Mouse (Mus musculus): ENCODE data around the gene Crip2.

Gene Crip2

DNA sequence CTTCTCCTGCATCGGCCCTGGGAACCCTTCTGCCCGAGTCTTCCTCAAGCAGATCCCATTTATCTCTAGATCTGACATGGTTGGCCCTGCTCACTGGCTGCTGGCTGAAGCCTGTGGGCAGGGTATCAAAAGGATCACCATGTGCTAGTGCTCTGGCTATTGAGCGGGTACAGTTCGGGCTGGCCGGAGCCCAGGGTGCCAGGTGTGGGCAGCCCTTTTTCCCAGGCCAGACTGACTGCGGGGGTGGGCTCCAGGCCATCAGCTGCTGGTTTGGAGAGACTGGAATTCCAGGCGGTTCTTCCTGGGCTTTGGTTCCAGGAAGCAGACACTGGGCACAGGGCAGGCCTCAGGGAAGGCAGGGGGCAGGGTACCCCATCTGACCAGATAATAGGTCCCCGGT lies 7.4 kb downstream of the Crip2 start:
- DNase-seq (ENCODE audit: low spot score in 2 of 2), result no peak

DNA sequence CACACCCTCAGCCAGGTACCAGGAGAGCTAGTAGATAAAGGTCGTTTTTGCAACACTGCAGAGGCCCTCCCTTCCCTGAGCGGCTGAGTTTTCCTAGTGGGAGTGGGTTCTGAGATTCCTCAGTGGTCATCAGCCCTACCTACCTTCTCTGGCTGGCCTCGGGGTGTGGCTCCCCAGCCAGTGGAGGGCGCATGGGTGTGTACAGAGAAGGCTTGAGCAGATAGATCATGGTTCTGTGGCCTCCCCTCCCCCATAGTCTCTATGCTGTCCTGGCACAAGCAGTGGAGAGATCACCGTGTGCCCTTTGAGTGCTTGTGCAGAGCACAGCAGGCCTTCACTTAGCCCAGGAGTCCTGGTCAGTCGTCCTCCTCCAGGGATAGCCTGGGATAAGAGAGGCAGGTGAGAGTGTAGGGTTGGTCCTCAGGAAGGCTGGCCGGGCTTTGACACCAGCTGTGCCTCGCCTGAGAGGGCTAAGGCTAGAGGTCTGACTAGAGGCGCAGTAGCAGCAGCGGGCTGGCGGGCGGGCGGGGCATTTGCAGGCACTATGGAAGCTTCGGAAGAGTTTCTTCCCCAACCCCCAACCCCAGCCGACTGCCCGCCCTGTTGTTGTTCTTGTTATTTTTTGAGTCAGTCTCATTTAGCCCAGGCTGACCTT lies 8.5 kb downstream of the Crip2 start:
- DNase-seq (ENCODE audit: low spot score in 2 of 2), result no peak

DNA sequence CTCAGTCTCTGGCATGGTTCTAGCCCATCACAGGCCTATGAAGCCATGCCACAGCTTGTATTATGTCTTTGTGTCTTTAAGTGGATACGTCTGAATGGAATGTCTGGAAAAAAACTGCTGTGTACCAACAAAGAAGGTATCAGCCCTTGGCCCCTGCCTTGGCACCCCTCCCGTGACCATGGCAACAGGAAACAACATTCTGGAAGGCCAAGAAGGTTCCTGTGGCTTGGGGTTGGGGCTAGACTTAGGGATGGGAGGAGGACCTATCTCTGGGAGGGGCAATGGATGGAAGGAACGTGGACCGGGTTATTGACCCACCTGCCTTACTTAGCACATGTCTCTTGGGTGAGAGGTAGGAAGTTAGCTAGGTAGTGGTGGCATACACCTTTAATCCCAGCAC lies 9.3 kb downstream of the Crip2 start:
- no peak for DNase-seq (ENCODE audit: low spot score in 2 of 2)

DNA sequence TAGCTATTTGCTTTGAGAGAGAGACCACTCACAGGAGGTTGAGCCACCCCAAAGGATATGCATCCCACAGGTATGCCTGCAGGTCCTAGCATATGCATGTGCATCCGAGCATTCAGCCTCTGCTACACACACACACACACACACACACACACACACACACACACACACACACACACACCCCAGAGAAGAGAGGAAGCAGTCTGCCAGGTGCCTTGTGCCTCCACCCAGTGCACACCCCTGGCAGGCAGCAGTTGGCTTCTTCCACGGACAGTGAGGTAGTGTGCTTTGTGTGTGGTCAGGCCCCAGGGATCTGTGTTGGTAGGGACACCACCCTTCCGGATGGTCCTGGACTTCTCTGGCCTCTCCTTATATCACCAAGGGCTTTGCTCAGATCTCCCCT lies 9.9 kb downstream of the Crip2 start:
- no peak for DNase-seq (ENCODE audit: low spot score in 2 of 2)

GRCm38 (mm10) chr12:113150591-113150990 lies 10.6 kb downstream of the Crip2 start:
- DNase-seq (ENCODE audit: low spot score in 2 of 2), result no peak

- no peak for DNase-seq (ENCODE audit: low spot score in 2 of 2)
Measured at GRCm38 (mm10) chr12:113151046-113151445, 11.0 kb downstream of the Crip2 start.

GRCm38 (mm10) chr12:113151661-113152271 lies 11.7 kb downstream of the Crip2 start:
- no peak for DNase-seq (ENCODE audit: low spot score in 2 of 2)

DNA sequence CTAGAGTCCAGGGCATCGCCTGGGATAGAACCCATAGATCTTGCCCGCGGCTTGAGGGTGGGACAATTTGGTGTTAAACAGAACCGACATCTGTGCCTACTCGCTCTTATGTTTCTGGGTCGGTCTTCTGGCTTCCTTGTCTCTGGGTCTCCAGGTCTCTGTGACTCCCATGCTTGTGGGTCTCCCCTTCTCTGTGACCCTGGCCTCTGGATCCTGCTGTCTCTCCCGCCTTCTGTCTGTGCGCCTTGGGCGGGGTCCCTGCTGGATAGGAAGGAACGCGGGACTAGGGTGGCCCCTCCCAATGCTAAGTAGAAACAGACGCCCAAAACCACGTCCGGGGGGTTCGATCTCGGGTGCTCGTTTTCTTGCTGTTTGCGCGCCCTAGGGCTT lies 12.2 kb downstream of the Crip2 start:
- no peak for DNase-seq (ENCODE audit: low spot score in 2 of 2)

- no peak for DNase-seq (ENCODE audit: low spot score in 2 of 2)
Measured at GRCm38 (mm10) chr12:113152991-113153525, 13.0 kb downstream of the Crip2 start.

DNA sequence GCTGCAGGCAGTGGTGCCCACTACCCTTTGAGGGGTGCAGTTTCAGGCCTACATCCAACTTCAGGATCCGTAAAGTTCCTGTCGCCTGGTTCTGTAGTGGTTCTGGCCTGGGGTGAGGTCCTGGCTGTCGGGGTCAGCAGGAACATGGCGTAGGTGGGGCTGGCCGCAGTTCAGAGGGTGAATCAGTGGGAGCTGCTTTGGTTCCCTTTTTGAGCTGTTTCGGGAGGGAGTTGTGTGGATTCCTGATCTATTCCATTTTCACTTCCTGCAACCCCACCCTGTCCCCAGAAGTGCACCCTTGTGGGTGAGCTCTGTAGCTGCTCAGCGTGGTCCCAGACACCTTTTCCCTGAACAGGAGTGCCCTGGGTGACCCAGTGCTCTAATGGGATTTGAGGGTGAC lies 13.9 kb downstream of the Crip2 start:
- no peak for DNase-seq (ENCODE audit: low spot score in 2 of 2)

DNA sequence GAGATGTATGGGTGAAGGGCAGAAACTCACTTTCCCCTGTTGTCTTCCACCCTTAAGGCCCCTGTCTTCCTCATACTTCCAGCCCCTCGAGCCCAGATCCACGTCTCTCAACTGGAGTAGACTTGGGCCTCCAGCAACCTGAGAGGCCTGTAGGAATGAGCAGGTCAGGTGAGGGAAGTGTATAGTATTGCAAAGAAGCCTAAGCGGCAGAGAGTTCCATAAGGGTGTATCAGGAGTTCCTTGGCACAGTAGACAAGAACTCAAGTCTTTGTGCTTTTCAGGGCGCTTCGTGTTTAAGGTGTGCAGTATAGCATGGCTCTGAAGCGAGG lies 14.7 kb downstream of the Crip2 start:
- DNase-seq (ENCODE audit: low spot score in 2 of 2), result no peak

GRCm38 (mm10) chr12:113155076-113155771 lies 15.2 kb downstream of the Crip2 start:
- no peak for DNase-seq (ENCODE audit: low spot score in 2 of 2)

GRCm38 (mm10) chr12:113155887-113156539 lies 16.0 kb downstream of the Crip2 start, which contains the start of gene Tedc1:
Gene Tedc1 (plus strand): TSS chr12:113156421.
- peak; percentile 99 to 100 for DNase-seq (ENCODE audit: low spot score in 2 of 2)

DNA sequence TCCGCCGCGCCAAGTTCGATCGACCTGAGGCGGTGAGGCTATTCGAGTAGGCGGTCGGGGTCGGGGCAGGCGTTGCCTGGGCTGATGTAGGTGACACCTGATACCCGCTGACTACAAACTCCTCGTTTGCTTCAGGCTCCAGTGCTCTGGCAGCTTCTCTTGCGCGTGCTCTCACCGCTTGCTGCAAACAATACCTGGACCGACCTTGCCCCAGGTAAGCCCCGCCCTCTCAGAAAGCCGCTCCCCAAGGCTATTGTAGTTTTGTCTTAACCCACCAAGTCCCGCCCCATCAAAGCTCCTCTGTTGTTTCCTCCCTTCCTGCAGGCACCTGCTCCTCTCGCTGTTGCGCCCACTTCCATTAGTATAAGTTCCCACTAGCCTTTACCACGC lies 16.5 kb downstream of the Crip2 start:
- DNase-seq (ENCODE audit: low spot score in 2 of 2), result no peak

GRCm38 (mm10) chr12:113157002-113157401 lies 17.0 kb downstream of the Crip2 start:
- DNase-seq (ENCODE audit: low spot score in 2 of 2), result no peak

DNA sequence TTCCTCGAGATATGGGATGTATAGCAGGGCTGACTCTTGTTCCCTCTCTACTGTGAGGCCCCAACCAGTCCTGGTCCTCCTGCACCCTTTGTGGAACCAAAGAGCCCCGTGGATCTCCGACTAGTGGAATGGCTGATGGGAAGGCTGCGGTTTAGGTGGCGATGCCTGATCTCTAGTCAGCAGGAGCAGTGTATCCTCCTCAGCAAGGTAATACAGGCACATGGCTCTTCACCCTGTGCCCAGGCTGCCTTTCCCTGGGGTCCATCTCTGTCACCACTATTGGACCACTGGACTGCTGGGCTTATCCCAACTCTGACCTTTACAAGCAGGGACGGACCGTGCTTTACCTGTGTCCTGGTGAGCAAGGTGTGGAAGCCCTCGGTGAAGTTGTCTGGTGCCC lies 17.5 kb downstream of the Crip2 start:
- no peak for DNase-seq (ENCODE audit: low spot score in 2 of 2)

DNA sequence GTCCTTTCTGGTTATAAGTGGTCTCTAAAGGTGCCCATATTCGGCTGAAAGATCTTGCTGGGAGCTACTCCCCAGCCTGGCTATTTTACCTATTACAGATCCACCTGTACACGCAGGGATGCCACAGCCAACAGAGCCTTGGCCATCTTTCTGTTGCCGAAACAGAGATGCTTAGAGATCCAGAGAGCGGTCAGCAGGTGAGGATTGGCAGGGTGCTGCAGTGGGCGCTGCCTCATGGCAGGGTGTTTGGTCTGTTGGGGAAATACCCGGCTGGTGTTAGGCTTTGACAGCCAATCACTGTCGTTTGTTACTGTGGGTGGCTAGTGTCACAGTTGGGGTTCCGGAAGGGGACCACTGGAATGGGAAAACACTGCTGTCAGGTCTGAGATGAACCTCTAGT lies 17.9 kb downstream of the Crip2 start:
- no peak for DNase-seq (ENCODE audit: low spot score in 2 of 2)

DNA sequence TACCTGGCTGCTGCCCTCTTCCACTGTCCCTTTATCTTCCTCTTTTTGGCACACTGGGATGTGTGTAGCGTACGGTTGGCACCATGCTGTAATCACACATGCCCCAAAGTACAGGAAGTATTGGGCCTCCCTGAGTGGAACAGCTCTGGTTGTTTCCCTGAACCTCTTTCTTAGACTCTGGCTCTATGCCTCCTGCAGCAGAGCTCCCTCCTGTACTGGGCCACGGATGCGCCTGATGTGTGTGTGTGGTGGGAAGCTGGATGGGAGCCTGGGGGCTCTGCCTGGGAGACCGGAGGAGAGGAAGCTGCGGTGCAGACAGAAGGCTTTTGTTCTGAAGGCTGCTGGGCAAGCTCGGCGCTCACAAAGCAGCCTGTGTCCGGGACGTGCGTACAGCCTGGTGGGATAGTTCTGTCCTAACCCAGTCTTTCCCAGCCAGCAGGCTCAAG lies 23.5 kb downstream of the Crip2 start:
- peak in 1 of 2 experiments; percentile 33 for DNase-seq (ENCODE audit: low spot score in 2 of 2)

DNA sequence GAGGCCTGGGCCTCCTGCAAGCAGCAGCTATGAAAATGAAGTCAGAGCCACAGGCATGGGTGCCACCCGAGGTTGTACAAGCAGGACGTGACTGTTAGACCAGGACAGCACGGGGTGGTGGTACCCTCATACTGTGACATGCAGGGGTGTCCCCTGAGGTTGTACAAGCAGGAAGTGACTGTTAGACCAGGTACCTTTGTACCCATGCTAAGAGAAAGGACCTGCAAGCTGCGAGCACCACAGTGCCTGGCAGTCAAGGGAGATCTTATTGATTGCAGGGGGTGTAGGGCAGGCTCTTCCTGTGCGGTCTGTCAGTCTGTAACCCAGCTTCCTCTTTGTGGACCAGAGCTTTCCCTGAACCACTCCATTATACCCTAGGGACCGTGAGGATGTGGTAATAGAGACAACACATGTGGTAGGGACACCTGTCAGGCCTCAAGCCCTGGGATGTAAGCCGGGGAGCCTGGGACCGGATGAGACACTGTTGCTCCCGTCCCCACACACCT lies 28.0 kb downstream of the Crip2 start:
- DNase-seq (ENCODE audit: low spot score in 2 of 2), result no peak

DNA sequence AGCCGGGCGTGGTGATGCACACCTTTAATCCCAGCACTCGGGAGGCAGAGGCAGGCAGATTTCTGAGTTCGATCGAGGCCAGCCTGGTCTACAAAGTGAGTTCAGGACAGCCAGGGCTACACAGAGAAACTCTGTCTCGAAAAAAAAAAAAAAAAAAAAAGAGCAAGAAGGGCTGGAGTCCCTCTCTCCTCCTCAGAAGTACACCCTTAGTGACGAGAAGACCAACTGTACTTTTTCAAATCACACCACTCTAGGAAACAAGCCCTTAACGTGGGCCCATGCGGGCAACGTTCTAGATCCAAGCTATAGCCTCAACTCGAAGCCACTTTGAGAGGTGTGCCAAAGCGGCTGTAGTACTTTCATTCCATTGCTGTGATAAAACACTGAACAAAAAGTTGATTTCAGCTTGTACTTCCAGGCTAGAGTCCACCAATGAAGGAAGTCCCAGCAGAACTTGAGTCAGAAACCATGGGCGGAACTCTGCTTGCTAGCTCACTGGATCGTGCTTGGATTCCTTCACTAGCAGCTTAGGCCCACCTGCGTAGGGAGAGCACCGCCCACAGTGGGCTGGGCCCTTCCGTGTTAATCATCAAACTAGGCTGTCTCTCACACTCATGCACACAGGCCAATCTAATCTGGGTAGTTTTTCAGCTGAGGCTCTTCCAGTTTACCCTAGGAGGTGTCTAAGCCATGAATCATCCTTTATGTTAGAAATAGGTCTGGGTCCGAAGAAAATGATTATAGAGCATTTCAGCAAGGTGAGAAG lies 37.1 kb downstream of the Crip2 start:
- no peak for DNase-seq (ENCODE audit: low spot score in 2 of 2)

GRCm38 (mm10) chr12:113181020-113181419 lies 41.0 kb downstream of the Crip2 start:
- DNase-seq (ENCODE audit: low spot score in 2 of 2), result no peak

Measured in frontal cortex, postnatal 36 days (tissue).